35 mouse cellular contexts compared by ENCODE assay signal in the genomic region with DNA sequence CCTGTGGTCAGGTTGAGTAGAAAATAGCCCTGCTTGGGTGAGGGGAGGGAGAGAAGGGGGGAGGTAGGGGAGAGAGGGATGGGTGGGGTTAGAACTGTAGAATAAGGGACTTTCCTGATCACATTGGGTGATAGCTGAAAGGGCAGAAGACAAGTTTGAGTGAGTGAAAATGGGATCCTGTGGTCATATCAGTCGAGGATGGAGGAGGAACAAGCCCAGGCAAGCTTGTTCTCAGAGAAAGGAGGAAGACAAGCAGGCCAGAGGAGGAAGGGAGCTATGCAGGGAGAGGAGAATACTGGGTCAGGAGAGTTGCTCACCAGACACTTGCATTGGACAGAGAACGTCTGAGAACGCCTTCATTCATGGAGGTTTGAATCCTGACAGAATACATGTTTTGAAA.
"Had no signal": no experiment of that assay in that cellular context is flagged by ENCODE, and none has a peak within 500 bp of the region (broad histone marks: within the 10 kb centered on the region; RNA-seq: fewer than 3 reads in every experiment).

No protein-coding gene starts in this region.

- H3K27ac ChIP-seq: heart, embryonic 10.5 days; heart, embryonic 13.5 days; heart, embryonic 15.5 days; hindbrain, embryonic 10.5 days; hindbrain, embryonic 12.5 days; hindbrain, embryonic 13.5 days; hindbrain, embryonic 14.5 days; hindbrain, embryonic 15.5 days; hindbrain, postnatal 0 days; intestine, embryonic 15.5 days; kidney, embryonic 15.5 days; kidney, postnatal 0 days; layer of hippocampus, adult 2 months had no signal

- H3K36me3 ChIP-seq: heart, embryonic 15.5 days; hindbrain, embryonic 10.5 days; hindbrain, embryonic 12.5 days; hindbrain, embryonic 13.5 days; hindbrain, embryonic 15.5 days; intestine, embryonic 15.5 days; kidney, embryonic 15.5 days had no signal

- ATAC-seq: hindbrain, embryonic 16.5 days; hindbrain, postnatal 0 days; inflammation-experienced regulatory T-cells, adult 6 months; intestine, embryonic 15.5 days; intestine, embryonic 16.5 days; intestine, postnatal 0 days had no signal

- DNase-seq: heart, postnatal 10 days; heart, postnatal 14 days; heart, postnatal 36 days; heart, postnatal 4 days; kidney, adult 11 months; kidney, adult 18-20 months; kidney, adult 2 months; kidney, adult 8-10 months; kidney, adult 9 months; kidney, postnatal 10 days; kidney, postnatal 14 days; kidney, postnatal 25 days; kidney, postnatal 36 days; kidney, postnatal 4 days; layer of hippocampus, adult 9-11 months; layer of hippocampus, postnatal 36 days had no signal

- H3K4me2 ChIP-seq: heart, embryonic 11.5 days; heart, embryonic 12.5 days; heart, embryonic 13.5 days; heart, embryonic 15.5 days; hindbrain, embryonic 12.5 days; hindbrain, embryonic 13.5 days; hindbrain, embryonic 14.5 days; hindbrain, embryonic 15.5 days; intestine, embryonic 15.5 days; kidney, embryonic 15.5 days had no signal

- H3K27me3 ChIP-seq: heart, embryonic 12.5 days; heart, embryonic 13.5 days; heart, embryonic 15.5 days; hindbrain, embryonic 12.5 days; hindbrain, embryonic 13.5 days; hindbrain, embryonic 15.5 days; intestine, embryonic 15.5 days; kidney, embryonic 15.5 days had no signal

- H3K4me1 ChIP-seq: heart, embryonic 10.5 days; hindbrain, embryonic 10.5 days; hindbrain, embryonic 15.5 days; intestine, embryonic 15.5 days; kidney, embryonic 15.5 days had no signal

- H3K9me3 ChIP-seq: heart, embryonic 10.5 days; heart, embryonic 15.5 days; hindbrain, embryonic 10.5 days; hindbrain, embryonic 12.5 days; hindbrain, embryonic 13.5 days; hindbrain, embryonic 15.5 days; kidney, embryonic 15.5 days had no signal

- H3K9ac ChIP-seq: heart, embryonic 12.5 days; heart, embryonic 13.5 days; heart, embryonic 15.5 days; hindbrain, embryonic 12.5 days; hindbrain, embryonic 13.5 days; hindbrain, embryonic 14.5 days; hindbrain, embryonic 15.5 days; intestine, embryonic 15.5 days; kidney, embryonic 15.5 days had no signal

- H3K4me3 ChIP-seq: heart, embryonic 10.5 days; heart, embryonic 12.5 days; heart, embryonic 13.5 days; heart, embryonic 15.5 days; hindbrain, embryonic 10.5 days; hindbrain, embryonic 12.5 days; hindbrain, embryonic 13.5 days; hindbrain, embryonic 15.5 days; intestine, embryonic 15.5 days; kidney, embryonic 15.5 days; layer of hippocampus, adult 2 months had no signal
